Mouse (Mus musculus): ENCODE data around the gene Vsx2.

The Vsx2 gene

GRCm38 (mm10) chr12:84572341-84572720 is 2.8 kb downstream of the Vsx2 start:
- DNase-seq (ENCODE audit: low read depth) = no peak

GRCm38 (mm10) chr12:84573094-84573493 is 3.5 kb downstream of the Vsx2 start:
- no peak for DNase-seq (ENCODE audit: low read depth)

GRCm38 (mm10) chr12:84577768-84578439 is 8.3 kb downstream of the Vsx2 start:
- DNase-seq (ENCODE audit: low read depth) = no peak

- DNase-seq (ENCODE audit: low read depth) = no peak
Measured at GRCm38 (mm10) chr12:84578440-84578770, 8.8 kb downstream of the Vsx2 start.

GRCm38 (mm10) chr12:84581285-84581684 is 11.7 kb downstream of the Vsx2 start:
- no peak for DNase-seq (ENCODE audit: low read depth)

GRCm38 (mm10) chr12:84589825-84590761 is 20.5 kb downstream of the Vsx2 start:
- peak; percentile 81 for DNase-seq (ENCODE audit: low read depth)

GRCm38 (mm10) chr12:84598324-84598723 is 28.8 kb downstream of the Vsx2 start:
- DNase-seq (ENCODE audit: low read depth) = no peak

- no peak for DNase-seq (ENCODE audit: low read depth)
Measured at GRCm38 (mm10) chr12:84604001-84604400, 34.4 kb downstream of the Vsx2 start.

- peak; percentile 9 for DNase-seq (ENCODE audit: low read depth)
Measured at GRCm38 (mm10) chr12:84605860-84606259, 36.3 kb downstream of the Vsx2 start.

- no peak for DNase-seq (ENCODE audit: low read depth)
Measured at GRCm38 (mm10) chr12:84611718-84612117, 42.2 kb downstream of the Vsx2 start.

- no peak for DNase-seq (ENCODE audit: low read depth)
Measured at GRCm38 (mm10) chr12:84612518-84612917, 43.0 kb downstream of the Vsx2 start.

- DNase-seq (ENCODE audit: low read depth) = no peak
Measured at GRCm38 (mm10) chr12:84614001-84614400, 44.4 kb downstream of the Vsx2 start.

- no peak for DNase-seq (ENCODE audit: low read depth)
Measured at GRCm38 (mm10) chr12:84614524-84614923, 45.0 kb downstream of the Vsx2 start.

GRCm38 (mm10) chr12:84616977-84617630 is 47.5 kb downstream of the Vsx2 start, which contains the start of gene Abcd4:
Gene Abcd4, minus strand, starts transcription at chr12:84617413.
- peak; percentile 87 for DNase-seq (ENCODE audit: low read depth)

GRCm38 (mm10) chr12:84617663-84618062 is 48.1 kb downstream of the Vsx2 start:
- peak; percentile 10 for DNase-seq (ENCODE audit: low read depth)

GRCm38 (mm10) chr12:84620975-84621374 is 51.4 kb downstream of the Vsx2 start:
- DNase-seq (ENCODE audit: low read depth) = peak; percentile 8

- DNase-seq (ENCODE audit: low read depth) = no peak
Measured at GRCm38 (mm10) chr12:84624601-84625000, 55.0 kb downstream of the Vsx2 start.

- no peak for DNase-seq (ENCODE audit: low read depth)
Measured at GRCm38 (mm10) chr12:84625116-84625515, 55.6 kb downstream of the Vsx2 start.

GRCm38 (mm10) chr12:84631867-84632266 is 62.3 kb downstream of the Vsx2 start:
- DNase-seq (ENCODE audit: low read depth) = no peak

- no peak for DNase-seq (ENCODE audit: low read depth)
Measured at GRCm38 (mm10) chr12:84640253-84640652, 70.7 kb downstream of the Vsx2 start.

- no peak for DNase-seq (ENCODE audit: low read depth)
Measured at GRCm38 (mm10) chr12:84640654-84641053, 71.1 kb downstream of the Vsx2 start, which contains the start of gene Vrtn. Gene Vrtn, plus strand, starts transcription at chr12:84641019.

All from c-Kit-positive CD71-negative TER-119-negative erythroid progenitor cells, embryonic 14.5 days (primary cell).